8 mouse cellular contexts compared by ENCODE assay signal in genomic region chr11:45926640-45927082, GRCm38 (mm10). TPM values are rescaled to one million over a fixed set of nuclear protein-coding genes. Genes with fewer than 3 reads are reported as not detected.
DNase-seq lines count a peak whose midpoint lies in the region; ATAC-seq lines count a peak whose summit lies in the region.

No protein-coding gene starts in this region.

- H3K4me2 ChIP-seq in intestine, embryonic 15.5 days (replicated peaks): peak overlapping the region; percentile 67

- intact Hi-C loops in gastrocnemius, postnatal 36 days (cut with DNase I): no loop called here
- intact Hi-C loops in left cerebral cortex, postnatal 25 days (cut with DNase I): loop anchor here (1.0 to 2.0 kb wide), 2 partner anchors 1316 to 1340 kb away; no protein-coding TSS in a partner anchor

- peak; percentile 80 for DNase-seq in adrenal gland, postnatal 10 days
- DNase-seq in embryo, embryonic 11.5 days (ENCODE audit: low read depth, low spot score): peak; percentile 81
- peak; percentile 71 to 72 for DNase-seq in gastrocnemius, postnatal 36 days
- peak; percentile 79 to 85 for DNase-seq in left cerebral cortex, postnatal 25 days (ENCODE audit: low spot score in 2 of 2)
- DNase-seq in mesoderm, embryonic 11.5 days (ENCODE audit: low read depth, low spot score): peak; percentile 88
- peak; percentile 76 for DNase-seq in right cerebral cortex, postnatal 25 days
- peak; percentile 81 for DNase-seq in yolk sac, embryonic 10.5 days (ENCODE audit: low spot score)

- no peaks in the 10 kb centered on the region for H3K27me3 ChIP-seq in intestine, embryonic 15.5 days (replicated peaks)

- under 1% methylated on average over 9 of the region's 9 CpGs for WGBS in intestine, embryonic 15.5 days

- peak; percentile 94 for ATAC-seq in intestine, embryonic 15.5 days

- 0 out of 2 replicates have a peak, but pooled peaks cover 1% of the 10 kb centered on the region for H3K36me3 ChIP-seq in intestine, embryonic 15.5 days

- H3K4me1 ChIP-seq in intestine, embryonic 15.5 days (replicated peaks): no peaks in the 10 kb centered on the region

- H3K9me3 ChIP-seq in intestine, embryonic 15.5 days: no peaks in the 10 kb centered on the region

- H3K4me3 ChIP-seq in intestine, embryonic 15.5 days (replicated peaks): peak overlapping the region; percentile 40

- H3K9ac ChIP-seq in intestine, embryonic 15.5 days: peak overlapping the region; percentile 48

- H3K27ac ChIP-seq in intestine, embryonic 15.5 days: no peak overlapping the region

RNA-seq across cellular contexts. Expression of gene Lsm11, which starts 18.1 kb away (rescaled TPM):
- 1 to 10 TPM; 7.8 to 9.9 TPM for total RNA-seq in adrenal gland, postnatal 10 days (2021)
- total RNA-seq in gastrocnemius, postnatal 36 days (2021): 1 to 10 TPM; 2.0 to 2.7 TPM
- 5.6 and 6.7 TPM in 2 replicates for polyA plus RNA-seq in intestine, embryonic 15.5 days (2015; fragmentation: Nextera tagmentation; extraction: Ambion mirVana)
- 10 to 100 TPM; 31.0 to 33.3 TPM for total RNA-seq in left cerebral cortex, postnatal 25 days (2021)

RNA-seq across cellular contexts. Expression of gene Thg1l, which starts 28.6 kb away (rescaled TPM):
- total RNA-seq in adrenal gland, postnatal 10 days (2021): 10 to 100 TPM; 16.6 to 19.4 TPM
- 1 to 10 TPM; 2.8 to 3.1 TPM for total RNA-seq in gastrocnemius, postnatal 36 days (2021)
- 13.3 and 13.4 TPM in 2 replicates for polyA plus RNA-seq in intestine, embryonic 15.5 days (2015; fragmentation: Nextera tagmentation; extraction: Ambion mirVana)
- total RNA-seq in left cerebral cortex, postnatal 25 days (2021): 10 to 100 TPM; 12.4 to 12.7 TPM

RNA-seq across cellular contexts. Expression of gene Sox30, which starts 53.4 kb away (rescaled TPM):
- total RNA-seq in adrenal gland, postnatal 10 days (2021): under 1 TPM; 0.24 to 0.36 TPM
- not detected for total RNA-seq in gastrocnemius, postnatal 36 days (2021)
- polyA plus RNA-seq in intestine, embryonic 15.5 days (2015; fragmentation: Nextera tagmentation; extraction: Ambion mirVana): 0.09 and 0.18 TPM in 2 replicates
- under 1 TPM; 0.16 to 0.27 TPM for total RNA-seq in left cerebral cortex, postnatal 25 days (2021)
